Mouse (Mus musculus) liver, adult (tissue): ENCODE results near the gene Fuca1.
A peak's percentile ranks its signal among the peaks of the same experiment; 100 is the strongest.

Experiments used
- GATA4 ChIP-seq: IDR thresholded peaks from 2 replicates; pipeline ENCODE4 v1.6.1; 2014; ENCODE audit warnings: mild to moderate bottlenecking, low read length; ENCODE audit not compliant: insufficient replicate concordance

Gene Fuca1

GRCm38 (mm10) chr4:135949911-135950310 lies 29.4 kb downstream of the Fuca1 start:
- TF ChIP-seq GATA4, result no peak

GRCm38 (mm10) chr4:135950365-135950764 lies 29.8 kb downstream of the Fuca1 start:
- TF ChIP-seq GATA4, result no peak

GRCm38 (mm10) chr4:135951505-135951904 lies 31.0 kb downstream of the Fuca1 start:
- no peak for TF ChIP-seq GATA4

DNA sequence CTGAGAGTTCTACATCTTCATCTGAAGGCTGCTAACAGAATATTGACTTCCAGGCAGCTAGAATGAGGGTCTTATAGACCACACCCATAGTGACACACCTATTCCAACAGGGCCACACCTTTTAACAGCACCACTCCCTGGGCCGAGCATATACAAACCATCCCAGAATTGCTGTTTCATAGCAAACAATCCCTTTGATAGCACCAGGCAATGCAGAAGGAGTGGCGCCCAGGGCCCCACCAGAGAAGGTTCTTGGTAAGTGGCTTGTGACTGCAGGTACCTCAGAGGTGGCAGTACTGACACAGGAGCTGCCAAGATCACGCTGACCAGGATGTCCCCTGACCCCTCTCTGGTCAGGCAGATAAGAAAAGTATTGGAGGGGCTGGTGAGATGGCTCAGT lies 32.6 kb downstream of the Fuca1 start:
- TF ChIP-seq GATA4, result no peak

GRCm38 (mm10) chr4:135954241-135954640 lies 33.7 kb downstream of the Fuca1 start:
- TF ChIP-seq GATA4, result no peak

DNA sequence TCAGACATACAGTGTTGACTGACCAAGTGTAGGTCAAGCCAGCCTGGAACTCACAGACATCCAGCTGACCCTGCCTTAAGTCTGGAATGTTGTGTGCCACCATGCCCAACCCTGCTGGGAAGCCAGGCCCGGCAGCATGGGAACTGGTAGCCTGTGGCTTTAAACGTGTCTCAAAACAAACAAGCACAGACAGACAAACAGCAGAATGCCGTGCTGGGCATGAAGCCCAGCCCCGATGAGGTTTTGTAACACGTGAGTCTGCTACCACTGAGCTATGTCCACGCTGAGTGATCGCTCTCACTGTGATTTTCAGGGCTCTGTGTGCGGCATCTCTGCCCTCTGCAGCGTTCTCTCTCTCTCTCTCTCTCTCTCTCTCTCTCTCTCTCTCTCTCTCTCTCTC lies 35.4 kb downstream of the Fuca1 start:
- TF ChIP-seq GATA4, result no peak

DNA sequence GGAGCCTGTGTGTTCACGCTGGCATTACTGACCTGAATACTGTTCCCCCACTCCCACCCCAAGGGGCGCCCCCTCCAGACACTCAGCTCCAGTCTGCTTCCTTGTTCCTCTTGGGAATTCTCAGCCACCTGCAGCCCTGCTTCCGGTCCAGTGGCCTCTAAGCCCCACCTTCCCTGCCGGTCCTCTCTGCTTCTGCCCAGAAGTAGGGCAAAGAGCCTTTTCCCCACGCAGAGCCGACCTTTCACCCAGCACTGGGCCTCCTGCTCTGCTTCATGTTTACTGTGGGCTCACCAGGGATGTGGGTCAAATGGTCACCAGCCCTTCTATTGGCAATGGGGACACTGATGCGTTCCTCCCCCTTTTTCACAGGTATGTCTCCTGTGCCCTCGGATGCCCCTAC lies 37.8 kb downstream of the Fuca1 start:
- no peak for TF ChIP-seq GATA4

DNA sequence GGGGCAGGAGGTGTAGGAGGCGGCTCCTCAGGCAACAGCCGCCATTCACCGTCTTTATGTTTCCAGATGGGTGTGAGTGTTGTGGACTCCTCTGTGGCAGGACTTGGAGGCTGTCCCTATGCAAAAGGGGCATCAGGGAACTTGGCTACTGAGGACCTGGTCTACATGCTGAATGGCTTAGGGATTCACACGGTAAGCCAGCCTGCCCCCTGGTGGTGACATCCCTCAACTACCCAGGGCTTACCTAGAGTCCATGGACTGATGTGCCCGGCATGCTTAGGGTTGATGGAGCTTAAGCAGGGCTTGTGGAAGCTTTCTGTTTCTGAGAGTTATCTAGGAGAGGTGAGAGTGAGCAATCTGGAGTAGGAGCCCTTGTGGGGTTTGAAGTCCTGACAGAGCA lies 40.2 kb downstream of the Fuca1 start:
- TF ChIP-seq GATA4, result no peak

- no peak for TF ChIP-seq GATA4
Observed at GRCm38 (mm10) chr4:135961709-135962108, 41.2 kb downstream of the Fuca1 start.

DNA sequence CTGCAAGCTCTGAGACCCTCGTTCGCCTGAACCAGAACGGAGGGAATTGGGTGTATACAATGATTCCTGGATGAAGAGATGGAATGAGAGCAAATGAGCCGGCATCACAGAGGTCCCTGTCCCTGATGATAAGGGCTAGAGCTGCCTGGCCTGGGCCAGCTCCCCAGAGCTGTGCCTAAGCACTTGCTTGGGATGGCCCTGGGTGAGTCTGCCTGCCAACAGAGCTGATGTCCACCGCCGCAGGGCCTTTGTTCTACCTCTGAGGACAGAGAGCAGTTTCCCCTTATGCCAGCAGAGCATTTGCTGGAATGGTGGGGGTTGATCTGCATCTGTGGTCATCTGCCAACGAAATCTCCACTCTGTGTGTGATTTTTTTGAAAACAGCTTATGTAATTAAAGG lies 41.7 kb downstream of the Fuca1 start:
- no peak for TF ChIP-seq GATA4

DNA sequence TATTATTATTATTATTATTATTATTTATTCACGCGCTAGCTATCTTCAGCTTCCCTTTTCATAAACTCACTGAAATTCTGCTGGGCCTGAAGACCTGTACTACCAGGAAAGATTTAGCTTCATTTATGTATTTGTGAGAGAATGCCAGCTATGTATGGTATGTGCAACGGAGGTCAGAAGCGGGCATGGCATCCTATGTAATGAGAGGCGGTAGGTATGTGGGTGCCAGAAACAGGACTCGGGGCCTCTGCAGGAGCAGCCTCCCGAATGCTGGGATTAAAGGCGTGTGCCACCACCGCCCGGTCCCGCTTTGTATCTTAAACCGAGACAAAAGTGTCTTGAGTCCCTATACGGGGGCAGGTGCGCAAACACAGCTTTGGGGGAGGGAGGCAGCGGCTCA lies 42.4 kb downstream of the Fuca1 start:
- TF ChIP-seq GATA4, result no peak

- TF ChIP-seq GATA4, result peak; percentile 43; the same call in 1 of the 2 replicates
Observed at GRCm38 (mm10) chr4:135963457-135964193, 43.1 kb downstream of the Fuca1 start, which contains the start of gene Gale. Gale (plus strand) TSS chr4:135963727.

DNA sequence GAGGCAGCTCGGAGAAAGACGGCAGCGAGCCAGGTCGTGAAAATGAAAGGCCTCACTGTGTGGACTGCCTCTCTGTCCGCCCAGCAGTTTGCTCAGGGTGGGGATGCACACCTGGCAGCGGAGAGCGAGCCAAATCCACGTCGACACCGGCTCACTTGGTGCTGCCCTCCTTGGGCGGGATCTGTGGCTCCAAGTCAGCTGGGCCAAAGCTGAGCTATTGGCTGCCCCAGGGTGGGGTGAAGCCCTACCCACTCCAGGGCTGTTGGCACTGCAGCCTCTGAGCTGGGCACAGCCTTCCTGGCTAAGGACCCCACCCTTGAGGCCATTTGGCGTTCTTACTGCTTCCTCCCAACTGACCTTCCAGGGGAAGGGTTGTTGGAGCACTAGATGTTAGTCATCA lies 43.9 kb downstream of the Fuca1 start:
- no peak for TF ChIP-seq GATA4

DNA sequence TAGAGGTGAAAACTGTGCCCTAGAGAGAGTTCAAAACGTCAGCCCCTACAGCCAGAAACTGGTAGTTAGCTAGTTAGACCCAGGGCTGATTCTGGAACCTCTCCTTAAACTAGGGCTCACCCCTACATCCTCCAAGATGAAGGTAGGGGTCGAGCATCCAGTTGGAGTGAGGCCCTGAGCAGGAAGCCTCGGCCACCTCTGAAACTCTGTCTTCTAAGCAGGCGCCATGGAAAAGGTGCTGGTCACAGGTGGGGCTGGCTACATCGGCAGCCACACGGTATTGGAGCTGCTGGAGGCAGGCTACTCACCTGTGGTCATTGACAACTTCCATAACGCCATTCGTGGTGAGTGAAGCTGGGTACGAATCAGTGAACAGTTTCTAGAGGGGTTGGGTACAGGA lies 44.6 kb downstream of the Fuca1 start:
- no peak for TF ChIP-seq GATA4

DNA sequence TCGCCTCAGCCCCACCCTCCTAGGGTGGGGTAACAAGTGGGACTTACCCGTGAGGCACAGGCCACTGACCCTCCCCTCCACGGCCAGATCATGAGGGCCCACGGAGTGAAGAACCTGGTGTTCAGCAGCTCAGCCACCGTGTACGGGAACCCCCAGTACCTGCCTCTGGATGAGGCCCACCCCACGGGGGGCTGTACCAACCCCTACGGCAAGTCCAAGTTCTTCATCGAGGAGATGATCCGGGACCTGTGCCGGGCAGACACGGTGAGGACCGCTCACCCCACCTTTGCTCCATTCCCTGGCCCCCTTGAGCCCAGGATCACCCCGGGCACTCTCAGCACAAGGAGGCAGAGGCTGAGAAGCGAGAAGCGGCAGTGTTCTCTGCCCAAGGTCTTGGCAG lies 45.7 kb downstream of the Fuca1 start:
- TF ChIP-seq GATA4, result no peak

DNA sequence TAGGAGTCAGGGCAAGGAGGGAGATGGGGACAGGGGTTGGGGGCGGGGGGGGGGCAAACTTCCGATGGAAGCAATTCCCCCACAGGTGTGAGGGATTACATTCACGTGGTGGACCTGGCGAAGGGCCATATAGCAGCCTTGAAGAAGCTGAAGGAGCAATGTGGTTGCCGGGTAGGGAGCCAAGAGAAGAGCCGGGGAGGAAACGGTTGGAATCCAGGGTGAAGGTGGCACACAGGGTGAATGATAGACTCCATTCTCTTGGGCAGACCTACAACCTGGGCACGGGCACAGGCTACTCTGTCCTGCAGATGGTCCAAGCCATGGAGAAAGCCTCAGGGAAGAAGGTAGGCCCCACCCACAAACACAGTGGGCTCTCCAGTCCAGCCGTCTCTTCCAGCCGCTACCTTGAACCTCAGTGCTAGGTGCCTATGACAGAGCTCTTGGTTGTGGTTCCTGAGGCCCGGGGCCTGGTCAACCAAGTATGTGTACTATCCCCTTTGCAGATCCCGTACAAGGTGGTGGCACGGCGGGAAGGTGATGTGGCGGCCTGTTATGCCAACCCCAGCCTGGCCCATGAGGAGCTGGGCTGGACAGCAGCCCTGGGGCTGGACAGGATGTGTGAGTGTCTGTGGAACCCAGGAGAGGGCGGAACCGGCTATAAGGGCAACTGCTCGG lies 46.7 kb downstream of the Fuca1 start:
- no peak for TF ChIP-seq GATA4
